Mouse (Mus musculus) kidney, adult 2 months (tissue): ENCODE measurements around the gene Tuft1.
"Not testable (repeated sequence)": the region's sequence is repeated elsewhere in the genome, so short reads cannot be mapped to it uniquely, and the experiment has no call there.

Experiments used
- CTCF ChIP-seq: fragments of 200-500 bp; conservative IDR thresholded peaks from 2 replicates; pipeline ENCODE4 v1.5.1; 2011; ENCODE audit warnings: low read depth, mild to moderate bottlenecking, control low read depth, low read length, moderate library complexity, mixed read lengths; ENCODE audit not compliant: insufficient read depth, insufficient read length
- POLR2A ChIP-seq: fragments of 200-500 bp; IDR thresholded peaks from one replicate; pipeline ENCODE4 v1.6.1; 2011; ENCODE audit warnings: low read depth, low read length, control low read depth

- not testable (repeated sequence) for TF ChIP-seq CTCF, POLR2A
These were observed 16.4 kb upstream of the Tuft1 start for GRCm38 (mm10) chr3:94675101-94675500.
